Mouse (Mus musculus): ENCODE results near the gene Slamf7. TPM values are rescaled to one million over a fixed set of nuclear protein-coding genes. Genes with fewer than 3 reads are reported as not detected.

Slamf7 gene
- total and polyA plus RNA-seq, 3 experiments = 0.11 TPM; not detected in 2

DNA sequence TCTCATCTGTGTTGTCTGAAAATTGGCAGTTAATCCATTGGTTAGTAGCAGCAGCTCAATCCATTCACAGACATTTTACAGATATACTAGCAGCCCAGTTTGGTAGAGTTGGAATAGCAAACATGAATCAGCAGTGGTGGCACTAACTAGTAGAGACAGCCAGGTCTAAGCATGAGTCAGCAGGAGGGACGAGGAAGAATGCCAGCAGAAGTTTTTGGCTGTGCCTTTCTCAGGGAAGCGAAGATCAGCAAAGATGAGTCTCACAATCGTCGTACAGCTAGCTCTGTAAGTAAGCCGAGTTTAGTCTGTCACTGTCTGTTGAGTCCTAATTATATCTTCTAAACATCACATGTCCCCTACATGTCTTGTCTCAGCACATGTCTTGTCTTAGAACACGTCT is 13.5 kb upstream of the Slamf7 start:
- no peaks in the 10 kb centered on the region for H3K4me1 ChIP-seq (ENCODE audit: insufficient read depth, low read depth, low read length)
- no peak for ATAC-seq (ENCODE audit: extremely low read depth, insufficient number of reproducible peaks, low FRiP score, poor library complexity, severe bottlenecking)
- H3K27me3 ChIP-seq (ENCODE audit: insufficient read depth, low read length) = no peaks in the 10 kb centered on the region
- no peaks in the 10 kb centered on the region for H3K36me3 ChIP-seq (replicated peaks)
- DNase-seq (ENCODE audit: low spot score) = no peak
- no peak overlapping the region for H3K4me3 ChIP-seq (ENCODE audit: low read depth, low read length)
- TF ChIP-seq CTCF (IDR thresholded peaks at IDR 0.05; ENCODE audit: low read depth, low read length) (no peak), POLR2AphosphoS5 (IDR thresholded peaks at IDR 0.05; ENCODE audit: insufficient replicate concordance, low read depth, low read length) (no peak), TAL1 (conservative IDR thresholded peaks at IDR 0.05; ENCODE audit: low read depth, low read length) (no peak), GATA1 (IDR thresholded peaks at IDR 0.05; ENCODE audit: borderline replicate concordance, low read length) (no peak), GATA2 (IDR thresholded peaks at IDR 0.05; ENCODE audit: borderline replicate concordance, low read depth, low read length) (no peak)
- peaks cover 15% of the 10 kb centered on the region for H3K9me3 ChIP-seq (replicated peaks)

DNA sequence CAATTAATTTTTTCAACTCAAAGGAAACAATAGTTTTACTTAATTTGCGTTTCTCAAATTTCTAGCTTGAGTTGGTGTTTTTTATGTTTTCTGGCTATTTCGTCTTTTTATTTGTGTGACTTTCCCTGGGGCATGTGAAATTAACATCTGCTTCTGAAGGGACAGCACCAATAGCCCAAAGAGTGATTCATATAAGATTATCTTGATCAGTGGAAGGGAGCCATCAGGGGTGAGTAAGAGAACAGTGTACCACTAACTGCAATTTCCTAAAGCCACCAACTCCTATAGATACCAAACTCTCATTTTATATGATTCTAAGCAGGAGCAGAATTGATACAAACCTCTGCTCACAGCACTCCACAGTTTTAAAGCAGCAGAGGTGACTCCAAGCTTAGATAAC is 10.9 kb upstream of the Slamf7 start:
- DNase-seq (ENCODE audit: low spot score) = no peak
- H3K9me3 ChIP-seq (replicated peaks) = peaks cover 15% of the 10 kb centered on the region
- H3K4me3 ChIP-seq (ENCODE audit: low read depth, low read length) = no peak overlapping the region
- no peak for ATAC-seq (ENCODE audit: extremely low read depth, insufficient number of reproducible peaks, low FRiP score, poor library complexity, severe bottlenecking)
- H3K27me3 ChIP-seq (ENCODE audit: insufficient read depth, low read length) = no peaks in the 10 kb centered on the region
- H3K36me3 ChIP-seq (replicated peaks) = no peaks in the 10 kb centered on the region
- H3K4me1 ChIP-seq (ENCODE audit: insufficient read depth, low read depth, low read length) = no peaks in the 10 kb centered on the region
- no peak for TF ChIP-seq GATA2 (IDR thresholded peaks at IDR 0.05; ENCODE audit: borderline replicate concordance, low read depth, low read length)
- no peak for TF ChIP-seq TAL1 (conservative IDR thresholded peaks at IDR 0.05; ENCODE audit: low read depth, low read length)
- TF ChIP-seq CTCF (IDR thresholded peaks at IDR 0.05; ENCODE audit: low read depth, low read length) = no peak
- TF ChIP-seq POLR2AphosphoS5 (IDR thresholded peaks at IDR 0.05; ENCODE audit: insufficient replicate concordance, low read depth, low read length) = no peak
- TF ChIP-seq GATA1 (IDR thresholded peaks at IDR 0.05; ENCODE audit: borderline replicate concordance, low read length) = no peak

DNA sequence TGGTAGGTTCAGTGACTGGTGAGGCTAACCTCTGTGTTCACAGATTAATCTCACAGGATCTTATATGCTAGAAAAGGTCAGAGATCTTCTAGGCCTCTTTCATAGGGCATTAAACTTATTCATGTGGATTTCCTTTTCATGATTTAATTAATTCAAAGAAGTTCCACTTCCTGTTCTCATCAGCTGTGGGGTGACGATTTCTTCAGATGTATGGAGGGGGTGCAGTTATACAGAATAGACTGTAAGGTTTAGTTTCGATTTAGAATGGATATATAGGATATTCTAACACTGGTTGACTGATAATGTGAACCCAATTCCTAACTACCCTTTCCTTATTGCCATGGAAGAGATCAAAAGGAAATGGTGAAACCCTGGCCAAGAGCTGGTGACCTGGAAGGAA is 8.6 kb upstream of the Slamf7 start:
- no peaks in the 10 kb centered on the region for H3K36me3 ChIP-seq (replicated peaks)
- ATAC-seq (ENCODE audit: extremely low read depth, insufficient number of reproducible peaks, low FRiP score, poor library complexity, severe bottlenecking) (no peak), DNase-seq (ENCODE audit: low spot score) (no peak)
- TF ChIP-seq GATA2 (IDR thresholded peaks at IDR 0.05; ENCODE audit: borderline replicate concordance, low read depth, low read length) = no peak
- TF ChIP-seq TAL1 (conservative IDR thresholded peaks at IDR 0.05; ENCODE audit: low read depth, low read length) = no peak
- TF ChIP-seq CTCF (IDR thresholded peaks at IDR 0.05; ENCODE audit: low read depth, low read length) = no peak
- TF ChIP-seq GATA1 (IDR thresholded peaks at IDR 0.05; ENCODE audit: borderline replicate concordance, low read length) = no peak
- no peak for TF ChIP-seq POLR2AphosphoS5 (IDR thresholded peaks at IDR 0.05; ENCODE audit: insufficient replicate concordance, low read depth, low read length)
- H3K27me3 ChIP-seq (ENCODE audit: insufficient read depth, low read length) = no peaks in the 10 kb centered on the region
- no peak overlapping the region for H3K4me3 ChIP-seq (ENCODE audit: low read depth, low read length)
- no peaks in the 10 kb centered on the region for H3K4me1 ChIP-seq (ENCODE audit: insufficient read depth, low read depth, low read length)
- H3K9me3 ChIP-seq (replicated peaks) = peaks cover 20% of the 10 kb centered on the region

DNA sequence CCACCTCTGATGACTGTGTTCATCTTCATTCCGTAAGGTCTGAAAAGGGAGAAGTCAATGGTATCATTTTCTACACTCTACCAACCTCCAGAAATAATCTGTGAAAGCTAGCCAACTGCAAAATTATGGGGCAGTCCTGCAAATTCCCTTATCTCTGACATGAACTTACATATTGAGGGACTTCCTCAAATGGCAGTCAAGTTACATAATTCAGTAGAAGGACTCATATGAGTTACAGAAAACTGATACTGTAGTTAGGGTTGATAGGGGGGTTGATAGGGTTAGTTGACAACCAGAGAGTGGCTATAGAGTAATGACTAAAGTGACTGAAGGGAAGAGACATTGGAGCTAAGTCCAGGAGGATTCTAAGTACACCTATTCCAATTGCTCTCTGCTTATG is 7.6 kb upstream of the Slamf7 start:
- no peak for TF ChIP-seq GATA1 (IDR thresholded peaks at IDR 0.05; ENCODE audit: borderline replicate concordance, low read length)
- no peak for TF ChIP-seq GATA2 (IDR thresholded peaks at IDR 0.05; ENCODE audit: borderline replicate concordance, low read depth, low read length)
- TF ChIP-seq POLR2AphosphoS5 (IDR thresholded peaks at IDR 0.05; ENCODE audit: insufficient replicate concordance, low read depth, low read length) = no peak
- no peak for TF ChIP-seq CTCF (IDR thresholded peaks at IDR 0.05; ENCODE audit: low read depth, low read length)
- TF ChIP-seq TAL1 (conservative IDR thresholded peaks at IDR 0.05; ENCODE audit: low read depth, low read length) = no peak
- Histone ChIP-seq H3K4me1 (ENCODE audit: insufficient read depth, low read depth, low read length) (no peaks in the 10 kb centered on the region), H3K9me3 (replicated peaks) (peaks cover 17% of the 10 kb centered on the region), H3K27me3 (ENCODE audit: insufficient read depth, low read length) (no peaks in the 10 kb centered on the region), H3K4me3 (ENCODE audit: low read depth, low read length) (no peak overlapping the region), H3K36me3 (replicated peaks) (no peaks in the 10 kb centered on the region)
- ATAC-seq (ENCODE audit: extremely low read depth, insufficient number of reproducible peaks, low FRiP score, poor library complexity, severe bottlenecking) (no peak), DNase-seq (ENCODE audit: low spot score) (no peak)

DNA sequence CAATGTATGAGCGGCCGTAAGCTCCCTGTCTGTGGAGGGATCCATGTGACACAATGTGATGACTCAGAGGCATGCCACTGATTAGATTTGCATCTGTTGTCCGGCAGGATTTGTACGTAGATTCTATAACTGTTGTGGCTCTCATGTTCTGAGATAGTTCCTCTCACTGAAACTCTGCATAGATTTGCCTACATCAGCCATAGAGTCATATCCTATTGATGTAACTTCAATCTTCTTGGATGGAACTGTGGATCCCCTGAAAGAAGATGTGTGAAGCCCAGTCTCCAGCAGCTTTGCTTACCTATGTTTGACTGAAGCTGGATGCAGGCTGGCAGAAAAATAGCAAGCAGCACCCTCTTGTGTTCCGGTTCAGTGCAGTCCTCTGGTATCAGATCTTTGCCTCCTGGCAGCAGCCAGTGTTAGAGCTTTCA is 5.7 kb upstream of the Slamf7 start:
- Histone ChIP-seq H3K4me3 (ENCODE audit: low read depth, low read length) (no peak overlapping the region), H3K27me3 (ENCODE audit: insufficient read depth, low read length) (no peaks in the 10 kb centered on the region), H3K4me1 (ENCODE audit: insufficient read depth, low read depth, low read length) (no peaks in the 10 kb centered on the region), H3K9me3 (replicated peaks) (peaks cover 17% of the 10 kb centered on the region), H3K36me3 (replicated peaks) (no peaks in the 10 kb centered on the region)
- no peak for DNase-seq (ENCODE audit: low spot score)
- ATAC-seq (ENCODE audit: extremely low read depth, insufficient number of reproducible peaks, low FRiP score, poor library complexity, severe bottlenecking) = no peak
- TF ChIP-seq POLR2AphosphoS5 (IDR thresholded peaks at IDR 0.05; ENCODE audit: insufficient replicate concordance, low read depth, low read length) = no peak
- no peak for TF ChIP-seq TAL1 (conservative IDR thresholded peaks at IDR 0.05; ENCODE audit: low read depth, low read length)
- TF ChIP-seq GATA1 (IDR thresholded peaks at IDR 0.05; ENCODE audit: borderline replicate concordance, low read length) = no peak
- TF ChIP-seq GATA2 (IDR thresholded peaks at IDR 0.05; ENCODE audit: borderline replicate concordance, low read depth, low read length) = no peak
- TF ChIP-seq CTCF (IDR thresholded peaks at IDR 0.05; ENCODE audit: low read depth, low read length) = no peak

DNA sequence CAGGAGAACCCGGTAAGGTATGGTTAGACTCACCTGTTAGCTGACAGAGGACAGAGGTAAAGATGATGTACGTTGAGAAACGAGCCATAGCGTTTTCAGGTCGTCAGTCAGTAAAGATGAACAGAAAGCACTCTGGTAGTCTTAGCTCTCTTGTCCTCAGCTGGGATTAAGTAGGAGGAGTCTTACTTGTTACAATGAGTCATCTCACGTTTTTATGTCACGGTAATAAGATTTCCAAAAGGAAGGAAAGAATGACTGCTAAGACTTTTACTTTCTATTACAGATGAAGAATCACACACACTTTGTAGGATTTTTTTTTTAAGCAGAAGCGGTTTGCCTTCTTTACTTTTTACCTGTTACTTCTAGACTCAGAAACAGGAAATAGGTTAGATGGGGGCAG is 4.0 kb downstream of the Slamf7 start:
- DNase-seq (ENCODE audit: low spot score) (no peak), ATAC-seq (ENCODE audit: extremely low read depth, insufficient number of reproducible peaks, low FRiP score, poor library complexity, severe bottlenecking) (no peak)
- Histone ChIP-seq H3K27me3 (ENCODE audit: insufficient read depth, low read length) (no peaks in the 10 kb centered on the region), H3K4me1 (ENCODE audit: insufficient read depth, low read depth, low read length) (no peaks in the 10 kb centered on the region), H3K36me3 (replicated peaks) (no peaks in the 10 kb centered on the region), H3K9me3 (replicated peaks) (peaks cover 39% of the 10 kb centered on the region), H3K4me3 (ENCODE audit: low read depth, low read length) (no peak overlapping the region)
- no peak for TF ChIP-seq TAL1 (conservative IDR thresholded peaks at IDR 0.05; ENCODE audit: low read depth, low read length)
- no peak for TF ChIP-seq GATA1 (IDR thresholded peaks at IDR 0.05; ENCODE audit: borderline replicate concordance, low read length)
- no peak for TF ChIP-seq CTCF (IDR thresholded peaks at IDR 0.05; ENCODE audit: low read depth, low read length)
- no peak for TF ChIP-seq POLR2AphosphoS5 (IDR thresholded peaks at IDR 0.05; ENCODE audit: insufficient replicate concordance, low read depth, low read length)
- TF ChIP-seq GATA2 (IDR thresholded peaks at IDR 0.05; ENCODE audit: borderline replicate concordance, low read depth, low read length) = no peak

All from G1E (cell line).